Mouse (Mus musculus) heart, postnatal 25 days (tissue): ENCODE results near the gene Nup85. TPM values are rescaled to one million over a fixed set of nuclear protein-coding genes. Genes with fewer than 3 reads are reported as not detected.
A peak's percentile ranks its signal among the peaks of the same experiment; 100 is the strongest.
"Not testable (repeated sequence)": the region's sequence is repeated elsewhere in the genome, so short reads cannot be mapped to it uniquely, and the experiment has no call there.

Experiments
- DNase-seq: peaks from one replicate; pipeline ENCODE4 v3.0.0; 2022; ENCODE audit warnings: low spot score
- intact Hi-C: fragments of 180-260 bp; cut with DNase I; formaldehyde crosslinking; loops from one replicate; pipeline ENCODE4 v1.15.1; 2025
- total RNA-seq, 2 experiments: library from RNA; stranded (reverse); gene quantifications; 2 replicates each; pipeline ENCODE4 v1.2.3; 2021

Nup85 gene
- 10 to 100 TPM; 20.4 to 25.1 TPM for total RNA-seq

- intact Hi-C loops: loop anchor here (2.0 to 5.0 kb wide), 2 partner anchors 39 to 82 kb away; partner anchors contain the start of gene Mrps7
Observed at GRCm38 (mm10) chr11:115564064-115564809, at the start of gene Nup85. Nup85 (plus strand) TSS chr11:115564434.

GRCm38 (mm10) chr11:115515021-115515420 lies 49.2 kb upstream of the Nup85 start:
- intact Hi-C loops: loop anchor here (2.0 kb wide), 1 partner anchor 20 kb away; no protein-coding TSS in a partner anchor
- DNase-seq: no peak

More at GRCm38 (mm10) chr11:115564064-115564809, at the start of gene Nup85:
- DNase-seq: peak; percentile 92

- no peak for DNase-seq
- intact Hi-C loops: no loop called here
Observed at GRCm38 (mm10) chr11:115516942-115517341, 47.3 kb upstream of the Nup85 start.

DNA sequence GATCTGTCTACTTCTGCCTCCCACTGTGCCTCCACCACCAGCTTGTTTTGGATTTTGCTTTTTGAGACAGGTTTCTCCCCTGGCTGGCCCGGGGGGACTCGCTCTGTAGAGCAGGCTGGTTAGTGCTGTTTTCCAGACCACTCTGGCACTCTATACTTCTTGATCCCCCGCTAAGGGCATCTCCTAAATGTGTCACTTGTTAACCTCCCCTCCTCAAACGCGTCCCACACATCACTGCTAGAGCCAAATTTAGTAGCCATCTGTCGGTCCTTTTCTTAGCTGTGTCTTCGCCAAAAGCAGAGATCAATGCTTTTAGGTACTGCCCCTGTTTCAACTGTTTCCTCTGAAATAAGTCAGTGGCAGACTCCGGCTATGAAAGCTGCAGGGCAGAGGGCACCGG lies 45.5 kb upstream of the Nup85 start:
- no peak for DNase-seq
- intact Hi-C loops: no loop called here

DNA sequence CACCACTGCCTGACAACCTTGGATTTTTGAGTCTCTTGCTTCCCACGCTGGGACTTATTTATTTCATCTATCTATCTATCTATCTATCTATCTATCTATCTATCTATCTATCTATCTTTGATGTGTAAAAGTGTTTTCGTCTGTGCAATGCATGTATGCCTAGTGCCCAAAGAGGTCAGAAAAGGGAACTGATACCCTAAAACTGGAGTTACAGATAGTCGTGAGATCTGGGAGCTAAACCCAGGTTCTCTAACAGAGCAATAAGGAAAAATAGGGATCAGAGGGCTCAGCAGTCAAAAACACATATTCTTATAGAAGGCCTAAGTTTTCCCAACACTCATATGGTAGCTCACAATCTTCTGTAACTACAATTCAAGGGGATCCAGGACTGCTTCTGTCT lies 44.7 kb upstream of the Nup85 start:
- intact Hi-C loops: no loop called here
- DNase-seq: no peak

DNA sequence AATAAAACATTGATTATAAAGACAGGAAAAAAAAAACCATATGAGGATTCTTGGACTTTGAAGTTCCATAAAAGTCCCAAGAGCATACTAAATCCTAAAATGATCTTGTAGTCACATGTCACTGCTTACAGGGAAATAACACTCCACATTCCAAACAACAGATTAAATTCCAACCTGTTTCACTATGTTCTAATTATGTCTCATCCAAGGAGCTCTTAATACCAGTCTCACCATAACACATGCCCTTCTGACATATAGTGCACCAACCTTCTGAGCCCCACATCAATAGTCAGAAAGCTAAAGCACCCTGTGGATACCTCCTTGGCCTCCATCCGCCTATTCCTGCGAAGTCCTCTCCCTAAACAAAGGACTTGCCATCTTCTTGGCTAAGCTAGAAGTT lies 44.0 kb upstream of the Nup85 start:
- no peak for DNase-seq
- intact Hi-C loops: no loop called here

GRCm38 (mm10) chr11:115521080-115521479 lies 43.2 kb upstream of the Nup85 start:
- intact Hi-C loops: no loop called here
- no peak for DNase-seq

DNA sequence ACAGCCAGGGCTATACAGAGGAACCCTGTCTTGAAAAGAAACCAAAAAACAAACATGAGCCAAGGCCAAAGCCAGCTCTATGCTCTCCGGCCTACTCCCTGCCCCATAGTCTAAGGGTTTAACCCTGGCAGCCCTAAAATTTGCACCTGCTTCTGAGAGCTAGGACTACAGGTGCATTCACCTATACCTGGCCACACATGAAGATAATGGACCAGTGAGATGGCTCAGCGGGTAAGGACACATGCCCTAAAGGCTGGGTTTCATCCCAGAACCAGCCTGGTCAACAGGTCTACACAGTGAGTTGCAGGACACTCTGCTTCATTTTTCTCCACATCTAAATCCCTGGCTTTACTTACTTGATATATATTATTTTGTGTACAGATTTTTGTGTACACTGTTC lies 42.0 kb upstream of the Nup85 start:
- intact Hi-C loops: no loop called here
- DNase-seq: no peak

DNA sequence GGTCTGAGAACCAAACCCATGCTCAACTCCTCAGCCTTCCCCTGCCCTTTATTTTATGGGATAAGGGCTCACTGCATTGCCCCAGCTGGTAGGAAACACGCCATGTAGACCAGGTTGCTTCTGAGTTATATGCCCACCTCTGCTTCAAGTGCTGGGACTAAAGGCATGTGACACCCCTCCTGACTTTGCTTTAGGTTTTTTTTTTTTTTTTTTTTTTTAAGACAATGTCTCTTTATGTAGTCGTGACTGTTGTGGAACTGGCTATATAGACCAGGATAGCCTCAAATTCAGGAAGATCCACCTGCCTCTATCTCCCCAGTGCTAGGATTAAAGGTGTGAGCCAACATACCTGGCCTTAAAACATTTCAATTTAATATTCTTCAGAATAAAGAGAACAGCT lies 41.5 kb upstream of the Nup85 start:
- intact Hi-C loops: no loop called here
- no peak for DNase-seq

- DNase-seq, intact Hi-C loops: not testable (repeated sequence)
Observed at GRCm38 (mm10) chr11:115526446-115526845, 37.8 kb upstream of the Nup85 start.

GRCm38 (mm10) chr11:115534759-115535371 lies 29.4 kb upstream of the Nup85 start:
- intact Hi-C loops: loop anchor here (2.0 kb wide), 2 partner anchors 20 to 44 kb away; partner anchors contain the start of genes Jpt1 and Nt5c
- DNase-seq: no peak

DNA sequence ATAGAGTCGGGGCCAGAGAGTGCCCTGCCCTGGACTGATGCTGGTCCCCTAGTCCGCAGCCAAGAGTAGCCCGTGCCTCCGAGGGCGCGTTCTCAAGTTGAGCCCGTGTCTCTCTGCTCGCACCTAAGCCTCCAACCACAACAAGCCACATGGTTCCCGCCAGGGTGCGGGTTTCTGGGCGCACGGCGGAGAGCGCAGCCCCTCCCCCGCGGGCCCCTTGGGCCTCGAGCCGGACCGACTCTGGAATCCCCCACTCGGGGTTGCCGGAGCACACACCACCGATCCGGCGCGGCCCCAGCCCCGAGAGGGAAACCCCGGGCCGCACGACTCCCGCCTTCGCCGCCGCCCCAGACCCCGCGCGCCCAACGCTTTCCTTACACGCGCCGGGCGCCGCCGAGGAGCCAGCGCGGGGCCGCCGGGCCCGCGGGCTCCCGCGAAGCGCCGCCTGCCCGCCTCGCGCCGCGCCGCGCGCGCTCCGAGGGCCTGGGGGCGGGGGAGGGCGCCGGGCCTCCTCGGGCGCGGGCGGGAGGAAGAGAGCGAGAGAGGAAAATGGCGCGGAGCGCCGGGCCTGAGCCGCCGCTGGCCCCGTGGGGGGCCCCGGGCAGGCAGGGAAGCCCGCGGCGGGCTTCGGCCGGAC lies 28.7 kb upstream of the Nup85 start:
- intact Hi-C loops: loop anchor here (2.0 kb wide), 2 partner anchors 21 to 45 kb away; partner anchors contain the start of genes Jpt1 and Nt5c
- DNase-seq: peak; percentile 35

DNA sequence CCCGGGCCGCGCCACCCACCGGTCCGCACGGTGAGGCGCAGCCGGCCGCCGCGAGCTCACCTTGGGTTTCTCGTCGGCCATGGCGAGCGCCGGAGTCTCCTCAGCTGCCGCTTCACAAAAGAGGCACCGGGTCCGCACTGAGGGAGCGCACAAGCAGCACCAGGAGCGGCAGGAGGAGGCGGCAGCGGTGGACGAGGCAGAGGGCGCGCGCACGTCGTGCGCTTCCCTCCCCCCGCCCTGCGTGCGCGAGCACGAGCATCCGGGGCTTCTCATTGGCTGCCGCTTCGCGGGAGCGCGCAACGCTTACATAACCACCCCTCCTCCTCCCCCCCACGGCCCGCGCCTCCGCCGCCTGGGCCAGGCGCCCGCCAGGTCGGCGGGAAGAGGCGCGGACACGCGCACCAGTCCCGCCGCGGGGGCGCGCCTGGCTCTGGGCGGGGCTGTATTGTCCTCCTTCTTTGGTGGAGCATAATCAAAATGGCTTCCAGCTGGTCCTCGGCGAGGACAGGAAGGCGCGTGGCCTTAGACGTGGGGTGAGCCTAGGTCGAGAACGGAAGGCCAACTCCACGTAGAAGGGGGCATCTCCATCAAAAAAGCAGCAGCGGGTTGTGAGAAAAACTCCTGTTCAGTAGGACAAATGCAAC lies 28.1 kb upstream of the Nup85 start, which contains the start of gene Sumo2:
Gene Sumo2, minus strand, starts transcription at position 239 of the 644 bp plus-strand sequence.
- intact Hi-C loops: no loop called here
- peak; percentile 98 for DNase-seq

DNA sequence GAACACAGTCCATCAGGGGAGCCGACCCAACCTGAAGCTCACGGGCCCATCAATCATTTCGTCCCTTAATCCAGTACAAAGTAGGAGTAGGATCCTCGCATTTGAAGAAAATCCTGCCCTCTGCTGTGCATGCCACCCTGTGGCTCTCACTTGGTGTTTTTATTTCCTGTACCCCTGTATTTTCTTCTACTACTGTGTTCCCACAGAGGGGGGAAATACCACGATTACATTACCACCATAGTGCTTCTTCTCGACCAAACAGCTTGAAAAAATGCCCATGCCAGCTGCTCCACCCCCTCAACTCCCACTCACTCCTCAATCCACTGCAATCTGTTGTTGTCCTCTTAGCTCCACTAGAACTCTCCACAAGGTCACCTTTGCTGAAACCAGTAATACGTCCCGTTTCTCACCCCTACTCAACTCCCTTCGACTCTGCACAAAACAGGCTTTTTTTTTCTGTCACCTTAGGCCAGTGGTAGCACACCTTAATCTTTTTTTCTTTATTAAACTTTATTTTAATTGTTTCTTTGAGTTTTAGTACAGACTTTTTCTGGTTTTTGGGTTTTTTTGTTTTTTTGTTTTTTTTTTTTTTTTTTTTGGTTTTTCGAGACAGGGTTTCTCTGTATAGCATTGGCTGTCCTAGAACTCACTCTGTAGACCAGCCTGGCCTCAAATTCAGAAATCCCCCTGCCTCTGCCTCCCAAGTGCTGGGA lies 27.2 kb upstream of the Nup85 start:
- DNase-seq: no peak
- intact Hi-C loops: no loop called here

GRCm38 (mm10) chr11:115538045-115538444 lies 26.2 kb upstream of the Nup85 start:
- DNase-seq: no peak
- intact Hi-C loops: no loop called here

GRCm38 (mm10) chr11:115543571-115543970 lies 20.7 kb upstream of the Nup85 start:
- DNase-seq: no peak
- intact Hi-C loops: no loop called here

DNA sequence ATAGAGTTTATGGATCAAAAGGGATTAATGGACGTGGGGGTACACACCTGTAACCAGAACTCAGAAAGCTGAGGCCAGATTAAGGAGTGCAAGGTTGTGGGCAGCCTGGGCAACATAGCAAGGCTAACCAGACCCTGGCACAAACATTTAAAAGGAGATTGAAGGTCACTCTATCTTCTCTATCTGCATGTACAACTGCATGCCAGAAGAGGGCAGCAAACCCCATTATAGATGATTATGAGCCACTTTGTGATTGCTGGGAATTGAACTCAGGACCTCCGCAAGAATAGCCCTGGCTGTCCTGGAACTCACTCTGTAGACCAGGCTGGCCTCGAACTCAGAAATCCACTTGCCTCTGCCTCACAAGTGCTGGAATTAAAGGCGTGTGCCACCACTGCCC lies 11.5 kb upstream of the Nup85 start:
- intact Hi-C loops: no loop called here
- no peak for DNase-seq

- DNase-seq: no peak
- intact Hi-C loops: no loop called here
Observed at GRCm38 (mm10) chr11:115555717-115556116, 8.5 kb upstream of the Nup85 start.

- intact Hi-C loops: loop anchor here (5.0 kb wide), 1 partner anchor 81 kb away; no protein-coding TSS in a partner anchor
- DNase-seq: no peak
Observed at GRCm38 (mm10) chr11:115563406-115563805, 828 bp upstream of the Nup85 start.
